Mouse (Mus musculus) hindbrain, embryonic 15.5 days (tissue): Measurements from ENCODE around the gene Sipa1l1. TPM values are rescaled to one million over a fixed set of nuclear protein-coding genes. Genes with fewer than 3 reads are reported as not detected.
"Not testable (repeated sequence)": the region's sequence is repeated elsewhere in the genome, so short reads cannot be mapped to it uniquely, and the experiment has no call there.

Experiments
- ATAC-seq: fragments of 200-750 bp; cut with Nextera tagmentation; 2 replicates; pipeline ENCODE4 v1.8.0; 2017; ENCODE audit warnings: low read depth, moderate number of reproducible peaks, moderate TSS enrichment; ENCODE audit not compliant: low FRiP score
- H3K27ac ChIP-seq: fragments of 300-500 bp; sonication (generic); replicated peaks from 2 replicates; pipeline ENCODE4 v1.5.1; 2015; ENCODE audit warnings: mild to moderate bottlenecking, inconsistent platforms
- H3K27me3 ChIP-seq: fragments of 300-500 bp; sonication (generic); 2 replicates; pipeline ENCODE4 v1.6.1; 2015; ENCODE audit warnings: control low read depth, inconsistent platforms
- H3K36me3 ChIP-seq: fragments of 300-500 bp; sonication (generic); 2 replicates; pipeline ENCODE4 v1.6.1; 2015; ENCODE audit warnings: control low read depth, inconsistent platforms
- H3K4me1 ChIP-seq: fragments of 300-500 bp; sonication (generic); replicated peaks from 2 replicates; pipeline ENCODE4 v1.6.1; 2015; ENCODE audit warnings: control low read depth, inconsistent platforms
- H3K4me2 ChIP-seq: fragments of 300-500 bp; sonication (generic); 2 replicates; pipeline ENCODE4 v1.6.1; 2015; ENCODE audit warnings: moderate library complexity, mild to moderate bottlenecking, inconsistent platforms
- H3K4me3 ChIP-seq: fragments of 300-500 bp; sonication (generic); 2 replicates; pipeline ENCODE4 v1.5.1; 2015; ENCODE audit warnings: mild to moderate bottlenecking, inconsistent platforms
- H3K9ac ChIP-seq: fragments of 300-500 bp; sonication (generic); 2 replicates; pipeline ENCODE4 v1.6.1; 2015; ENCODE audit warnings: inconsistent platforms
- H3K9me3 ChIP-seq: fragments of 300-500 bp; sonication (generic); 2 replicates; pipeline ENCODE4 v1.6.1; 2016; ENCODE audit warnings: control low read depth, inconsistent platforms
- WGBS: fragments of 180-500 bp; shearing (Covaris S2); methylation state at CpG from one replicate; pipeline ENCODE4 v1.1.7; 2015; 5-methylcytosine and 5-hydroxymethylcytosine counted together
- polyA plus RNA-seq: library from polyadenylated mRNA; unstranded; fragments of >200 nt; fragmentation: Nextera tagmentation; extraction: Ambion mirVana; gene quantifications from 2 replicates; pipeline ENCODE4 v1.2.1, GENCODE M21; 2015

Gene Sipa1l1
- polyA plus RNA-seq, 1 experiment from 2014 or later = 14.1 TPM

- Histone ChIP-seq H3K27ac (no peak overlapping the region), H3K4me3 (no peak overlapping the region), H3K9ac (no peak overlapping the region), H3K4me1 (no peaks in the 10 kb centered on the region), H3K9me3 (no peaks in the 10 kb centered on the region), H3K4me2 (no peak overlapping the region), H3K27me3 (no peaks in the 10 kb centered on the region), H3K36me3 (no peaks in the 10 kb centered on the region)
- ATAC-seq = no peak
- 62% methylated on average over 4 of the region's 4 CpGs for WGBS
Measured at GRCm38 (mm10) chr12:82489093-82489492, 320.0 kb downstream of the Sipa1l1 start.

GRCm38 (mm10) chr12:82489621-82490020 is 320.5 kb downstream of the Sipa1l1 start:
- Histone ChIP-seq H3K9ac (no peak overlapping the region), H3K4me2 (no peak overlapping the region), H3K4me3 (no peak overlapping the region), H3K4me1 (no peaks in the 10 kb centered on the region), H3K9me3 (no peaks in the 10 kb centered on the region), H3K27me3 (no peaks in the 10 kb centered on the region), H3K27ac (no peak overlapping the region), H3K36me3 (no peaks in the 10 kb centered on the region)
- no peak for ATAC-seq
- 72% methylated on average over 7 of the region's 7 CpGs for WGBS

- 87% methylated on average over 9 of the region's 9 CpGs for WGBS
- Histone ChIP-seq H3K27ac (no peak overlapping the region), H3K27me3 (no peaks in the 10 kb centered on the region), H3K9me3 (no peaks in the 10 kb centered on the region), H3K9ac (no peak overlapping the region), H3K4me3 (no peak overlapping the region), H3K4me2 (no peak overlapping the region), H3K36me3 (no peaks in the 10 kb centered on the region), H3K4me1 (no peaks in the 10 kb centered on the region)
- no peak for ATAC-seq
Measured at GRCm38 (mm10) chr12:82492456-82492855, 323.3 kb downstream of the Sipa1l1 start.

GRCm38 (mm10) chr12:82493260-82493659 is 324.1 kb downstream of the Sipa1l1 start:
- H3K36me3 ChIP-seq, H3K4me2 ChIP-seq, H3K9ac ChIP-seq, ATAC-seq, H3K27me3 ChIP-seq, H3K9me3 ChIP-seq, H3K27ac ChIP-seq, H3K4me3 ChIP-seq, H3K4me1 ChIP-seq: not testable (repeated sequence)
- 25% methylated on average over 1 of the region's 1 CpGs for WGBS

GRCm38 (mm10) chr12:82495936-82496335 is 326.8 kb downstream of the Sipa1l1 start:
- Histone ChIP-seq H3K27me3 (no peaks in the 10 kb centered on the region), H3K4me3 (no peak overlapping the region), H3K27ac (no peak overlapping the region), H3K4me2 (no peak overlapping the region), H3K4me1 (peaks cover 3% of the 10 kb centered on the region), H3K36me3 (no peaks in the 10 kb centered on the region), H3K9me3 (no peaks in the 10 kb centered on the region), H3K9ac (no peak overlapping the region)
- 78% methylated on average over 4 of the region's 4 CpGs for WGBS
- no peak for ATAC-seq

- Histone ChIP-seq H3K4me2 (peak overlapping the region; percentile 66), H3K4me1 (peaks cover 3% of the 10 kb centered on the region), H3K27me3 (no peaks in the 10 kb centered on the region), H3K4me3 (peak overlapping the region; percentile 29), H3K9me3 (no peaks in the 10 kb centered on the region), H3K9ac (peak overlapping the region; percentile 25; the same call in 1 of the 2 replicates), H3K27ac (no peak overlapping the region), H3K36me3 (no peaks in the 10 kb centered on the region)
- peak; percentile 77; the same call in 1 of the 2 replicates for ATAC-seq
- 29% methylated on average over 11 of the region's 11 CpGs for WGBS
Measured at GRCm38 (mm10) chr12:82497866-82498631, 328.9 kb downstream of the Sipa1l1 start.

- Histone ChIP-seq H3K9ac (no peak overlapping the region), H3K9me3 (no peaks in the 10 kb centered on the region), H3K27ac (no peak overlapping the region), H3K36me3 (no peaks in the 10 kb centered on the region), H3K4me2 (no peak overlapping the region), H3K4me3 (no peak overlapping the region), H3K27me3 (no peaks in the 10 kb centered on the region), H3K4me1 (peaks cover 3% of the 10 kb centered on the region)
- WGBS = 75% methylated on average over 4 of the region's 4 CpGs
- ATAC-seq = no peak
Measured at GRCm38 (mm10) chr12:82498701-82499100, 329.6 kb downstream of the Sipa1l1 start.

- no peak overlapping the region for H3K27ac ChIP-seq
- no peaks in the 10 kb centered on the region for H3K9me3 ChIP-seq
- no peaks in the 10 kb centered on the region for H3K27me3 ChIP-seq
- no peak overlapping the region for H3K9ac ChIP-seq
- no peak for ATAC-seq
- no peak overlapping the region for H3K4me2 ChIP-seq
- no peaks in the 10 kb centered on the region for H3K36me3 ChIP-seq
- H3K4me3 ChIP-seq = no peak overlapping the region
- WGBS = 85% methylated on average over 5 of the region's 5 CpGs
- H3K4me1 ChIP-seq = peaks cover 3% of the 10 kb centered on the region
Measured at GRCm38 (mm10) chr12:82499731-82500130, 330.6 kb downstream of the Sipa1l1 start.
